ENCODE assay signal across 13 mouse cellular contexts in genomic region chr8:69938245-69938982, GRCm38 (mm10). TPM values are rescaled to one million over a fixed set of nuclear protein-coding genes. Genes with fewer than 3 reads are reported as not detected.
A peak's percentile ranks its signal among the peaks of the same experiment; 100 is the strongest.
DNase-seq lines count a peak whose midpoint lies in the region; ATAC-seq and TF ChIP-seq lines count a peak whose summit lies in the region.
"Had no signal": no experiment of that assay in that cellular context is flagged by ENCODE, and none has a peak within 500 bp of the region (broad histone marks: within the 10 kb centered on the region; RNA-seq: fewer than 3 reads in every experiment).

No protein-coding gene starts in this region.

- H3K27ac ChIP-seq in layer of hippocampus, adult 2 months: peak overlapping the region; percentile 5; the same call in 1 of the 2 replicates
- H3K27ac ChIP-seq in bone marrow macrophage, adult 2 months (ENCODE audit: insufficient read depth, low read depth, low read length): peak overlapping the region; percentile 68

- no peaks in the 10 kb centered on the region for H3K27me3 ChIP-seq in E14TG2a.4 (ENCODE audit: insufficient read depth, low read length)

- intact Hi-C loops in left cerebral cortex, postnatal 14 days (cut with DNase I): no loop called here

- no peak for DNase-seq in layer of hippocampus, adult 2 months (ENCODE audit: low spot score in 2 of 2)
- no peak for DNase-seq in layer of hippocampus, adult 9-11 months
- no peak for DNase-seq in urinary bladder, postnatal 14 days (ENCODE audit: low spot score)
- no peak for DNase-seq in left cerebral cortex, postnatal 14 days (ENCODE audit: low spot score in 2 of 2)
- DNase-seq: cerebellum, adult 8-10 months; layer of hippocampus, postnatal 36 days; lung, adult 18-20 months; right cerebral cortex, postnatal 25 days; thymus, postnatal 14 days had no signal

- TF ChIP-seq POLR2A in bone marrow macrophage, adult 2 months (IDR thresholded peaks at IDR 0.05; ENCODE audit: borderline replicate concordance, low read depth, low read length): no peak

- no peak for TF ChIP-seq CTCF in layer of hippocampus, adult 2 months (conservative IDR thresholded peaks at IDR 0.05)
- peak; percentile 23; the same call in 1 of the 2 replicates for TF ChIP-seq CTCF in E14TG2a.4 (conservative IDR thresholded peaks at IDR 0.05; ENCODE audit: low read length)
- TF ChIP-seq CTCF in bone marrow macrophage, adult 2 months (IDR thresholded peaks at IDR 0.05; ENCODE audit: low read depth, low read length): no peak

- H3K4me1 ChIP-seq in E14TG2a.4 (replicated peaks; ENCODE audit: low read depth, low read length): peaks cover 93% of the 10 kb centered on the region
- H3K4me1 ChIP-seq in bone marrow macrophage, adult 2 months (ENCODE audit: control insufficient read depth, insufficient read depth, low read length): peaks cover 63% of the 10 kb centered on the region

- no peaks in the 10 kb centered on the region for H3K9me3 ChIP-seq in E14TG2a.4 (ENCODE audit: low read length)

- ATAC-seq in monocyte, adult 5-6 weeks (replicated peaks; ENCODE audit: insufficient number of reproducible peaks, low FRiP score, low TSS enrichment, poor library complexity, severe bottlenecking): peak; percentile 25; the same call in 1 of the 2 replicates

- H3K36me3 ChIP-seq in E14TG2a.4 (ENCODE audit: insufficient read depth, low read length): peaks cover 78% of the 10 kb centered on the region

- H3K4me3 ChIP-seq in layer of hippocampus, adult 2 months: no peak overlapping the region
- peak overlapping the region; percentile 33 for H3K4me3 ChIP-seq in E14TG2a.4 (replicated peaks; ENCODE audit: low read length)
- no peak overlapping the region for H3K4me3 ChIP-seq in bone marrow macrophage, adult 2 months (ENCODE audit: insufficient read depth, low read length)

RNA-seq across cellular contexts. Expression of gene Yjefn3, which starts 35.9 kb away (rescaled TPM):
- 10 to 100 TPM; 29.3 to 32.5 TPM for total RNA-seq in layer of hippocampus, adult 2 months (2021)
- polyA plus RNA-seq in bone marrow macrophage, adult 2 months (2012; ENCODE audit: insufficient read depth, insufficient read length, missing spikeins): not detected in 2 replicates
- not detected in 3 replicates for total RNA-seq in monocyte, adult 5-6 weeks (2017)
- 10 to 100 TPM; 23.4 to 29.8 TPM for total RNA-seq in left cerebral cortex, postnatal 14 days (2021)

RNA-seq across cellular contexts. Expression of gene Ndufa13, which starts 36.1 kb away (rescaled TPM):
- 100 to 1,000 TPM; 154 to 157 TPM for total RNA-seq in layer of hippocampus, adult 2 months (2021)
- polyA plus RNA-seq in bone marrow macrophage, adult 2 months (2012; ENCODE audit: insufficient read depth, insufficient read length, missing spikeins): 86.8 and 90.6 TPM in 2 replicates
- 91.2 to 131 TPM (median 108 TPM) in 3 replicates for total RNA-seq in monocyte, adult 5-6 weeks (2017)
- 100 to 1,000 TPM; 126 to 135 TPM for total RNA-seq in left cerebral cortex, postnatal 14 days (2021)

RNA-seq across cellular contexts. Expression of gene Tssk6, which starts 36.4 kb away (rescaled TPM):
- under 1 TPM in 1 of 2 experiments, not detected in 1; 0.64 TPM for total RNA-seq in layer of hippocampus, adult 2 months (2021)
- 0.60 TPM in 1 of 2 replicates, not detected in the other for polyA plus RNA-seq in bone marrow macrophage, adult 2 months (2012; ENCODE audit: insufficient read depth, insufficient read length, missing spikeins)
- 0.95 to 1.6 TPM (median 1.1 TPM) in 3 replicates for total RNA-seq in monocyte, adult 5-6 weeks (2017)
- total RNA-seq in left cerebral cortex, postnatal 14 days (2021): under 1 TPM in 1 of 2 experiments, not detected in 1; 0.34 TPM
- total RNA-seq: gastrocnemius, adult 18-20 months had no signal

RNA-seq across cellular contexts. Expression of gene Cilp2, which starts 50.9 kb away (rescaled TPM):
- under 1 TPM; 0.69 to 0.72 TPM for total RNA-seq in layer of hippocampus, adult 2 months (2021)
- not detected in 2 replicates for polyA plus RNA-seq in bone marrow macrophage, adult 2 months (2012; ENCODE audit: insufficient read depth, insufficient read length, missing spikeins)
- not detected in 3 replicates for total RNA-seq in monocyte, adult 5-6 weeks (2017)
- 1 to 10 TPM; 1.9 to 2.2 TPM for total RNA-seq in left cerebral cortex, postnatal 14 days (2021)

RNA-seq across cellular contexts. Expression of gene Gatad2a, which starts 57.8 kb away (rescaled TPM):
- total RNA-seq in layer of hippocampus, adult 2 months (2021): 10 to 100 TPM; 29.7 to 32.4 TPM
- 36.5 and 36.9 TPM in 2 replicates for polyA plus RNA-seq in bone marrow macrophage, adult 2 months (2012; ENCODE audit: insufficient read depth, insufficient read length, missing spikeins)
- total RNA-seq in monocyte, adult 5-6 weeks (2017): 65.6 to 93.7 TPM (median 68.3 TPM) in 3 replicates
- total RNA-seq in left cerebral cortex, postnatal 14 days (2021): 10 to 100 TPM; 23.1 to 25.2 TPM

Comparison
In these comparisons a context has a peak if more than half of its experiments do, and no peak if none do; other contexts are left out.
1. RNA of gene Yjefn3, which starts 35.9 kb away (total RNA-seq): 29.3 to 32.5 TPM in layer of hippocampus, adult 2 months and 23.4 to 29.8 TPM in left cerebral cortex, postnatal 14 days; not detected in monocyte, adult 5-6 weeks; every median in the first group is over 10 times any median in the second.